ENCODE assay signal across 8 mouse cellular contexts in genomic region chr6:113046041-113046975, GRCm38 (mm10). TPM values are rescaled to one million over a fixed set of nuclear protein-coding genes. Genes with fewer than 3 reads are reported as not detected.
A peak's percentile ranks its signal among the peaks of the same experiment; 100 is the strongest.
DNase-seq lines count a peak whose midpoint lies in the region; ATAC-seq and TF ChIP-seq lines count a peak whose summit lies in the region.

Thumpd3 (plus strand) TSS chr6:113046225.

- peak; percentile 98 for DNase-seq in 3T3-L1 (ENCODE audit: low read depth, low spot score)
- peak; percentile 95 for DNase-seq in adrenal gland, postnatal 4 days (ENCODE audit: low spot score in 2 of 2)
- peak; percentile 98 for DNase-seq in embryonic facial prominence, embryonic 14.5 days (ENCODE audit: low spot score)
- peak; percentile 95 for DNase-seq in heart, adult 8-10 months (ENCODE audit: low spot score)
- DNase-seq in kidney, adult 9 months = peak; percentile 97
- peak; percentile 96 for DNase-seq in limb, embryonic 14.5 days (ENCODE audit: low spot score)
- DNase-seq in midbrain, postnatal 0 days (ENCODE audit: low spot score) = peak; percentile 98
- DNase-seq in spleen, postnatal 14 days (ENCODE audit: low spot score in 2 of 2) = peak; percentile 89 to 95

- peak within 1 kb of the TSS; percentile 98 for H3K4me2 ChIP-seq in embryonic facial prominence, embryonic 14.5 days (ENCODE audit: low read depth, low read length)
- H3K4me2 ChIP-seq in limb, embryonic 14.5 days (replicated peaks; ENCODE audit: low read depth, low read length, severe bottlenecking) = peak within 1 kb of the TSS; percentile 93
- peak within 1 kb of the TSS; percentile 95 for H3K4me2 ChIP-seq in midbrain, postnatal 0 days (ENCODE audit: low read depth, low read length, poor library complexity, severe bottlenecking)

- peak within 1 kb of the TSS; percentile 83 for H3K4me3 ChIP-seq in embryonic facial prominence, embryonic 14.5 days (ENCODE audit: low read depth, low read length)
- H3K4me3 ChIP-seq in limb, embryonic 14.5 days (replicated peaks; ENCODE audit: low read length) = peak within 1 kb of the TSS; percentile 79
- peak within 1 kb of the TSS; percentile 57 for H3K4me3 ChIP-seq in midbrain, postnatal 0 days (ENCODE audit: low read depth, low read length)

- H3K9me3 ChIP-seq in embryonic facial prominence, embryonic 14.5 days (ENCODE audit: control insufficient read depth, low read length) = no peaks in the 10 kb centered on the region
- H3K9me3 ChIP-seq in limb, embryonic 14.5 days (ENCODE audit: control insufficient read depth, low read length) = no peaks in the 10 kb centered on the region
- no peaks in the 10 kb centered on the region for H3K9me3 ChIP-seq in midbrain, postnatal 0 days (ENCODE audit: low read length)

- H3K4me1 ChIP-seq in embryonic facial prominence, embryonic 14.5 days (ENCODE audit: control insufficient read depth, insufficient read depth, low read length) = peaks cover 13% of the 10 kb centered on the region
- H3K4me1 ChIP-seq in limb, embryonic 14.5 days (ENCODE audit: control insufficient read depth, insufficient read depth, low read length) = peaks cover 7% of the 10 kb centered on the region
- peaks cover 3% of the 10 kb centered on the region; the same call in 1 of the 2 replicates for H3K4me1 ChIP-seq in midbrain, postnatal 0 days (ENCODE audit: insufficient read depth, low read length)

- no peaks in the 10 kb centered on the region for H3K27me3 ChIP-seq in embryonic facial prominence, embryonic 14.5 days (replicated peaks; ENCODE audit: control insufficient read depth, insufficient read depth, low read length)
- no peaks in the 10 kb centered on the region for H3K27me3 ChIP-seq in limb, embryonic 14.5 days (ENCODE audit: control insufficient read depth, insufficient read depth, low read length)
- no peaks in the 10 kb centered on the region for H3K27me3 ChIP-seq in midbrain, postnatal 0 days (ENCODE audit: insufficient read depth, low read length)

- peak; percentile 92; the same call in 1 of the 2 replicates for TF ChIP-seq POLR2A in limb, embryonic 14.5 days (IDR thresholded peaks at IDR 0.05; ENCODE audit: borderline replicate concordance, extremely low read depth, insufficient read depth, insufficient read length)

- peaks cover 25% of the 10 kb centered on the region for H3K36me3 ChIP-seq in embryonic facial prominence, embryonic 14.5 days (ENCODE audit: control insufficient read depth, insufficient read depth, low read length)
- peaks cover 22% of the 10 kb centered on the region for H3K36me3 ChIP-seq in limb, embryonic 14.5 days (ENCODE audit: control insufficient read depth, insufficient read depth, low read length)
- peaks cover 9% of the 10 kb centered on the region for H3K36me3 ChIP-seq in midbrain, postnatal 0 days (ENCODE audit: insufficient read depth, low read length)

- peak within 1 kb of the TSS; percentile 83 for H3K9ac ChIP-seq in embryonic facial prominence, embryonic 14.5 days (ENCODE audit: low read depth, low read length)
- H3K9ac ChIP-seq in limb, embryonic 14.5 days (ENCODE audit: low read depth, low read length, severe bottlenecking) = peak within 1 kb of the TSS; percentile 82
- H3K9ac ChIP-seq in midbrain, postnatal 0 days (replicated peaks; ENCODE audit: low read length, poor library complexity, severe bottlenecking) = peak within 1 kb of the TSS; percentile 81

- WGBS in embryonic facial prominence, embryonic 14.5 days = under 1% methylated on average over 48 of the region's 59 CpGs
- under 1% methylated on average over 50 of the region's 59 CpGs for WGBS in limb, embryonic 14.5 days
- WGBS in midbrain, postnatal 0 days = under 1% methylated on average over 59 of the region's 59 CpGs

- peak within 1 kb of the TSS; percentile 92 for H3K27ac ChIP-seq in embryonic facial prominence, embryonic 14.5 days (replicated peaks; ENCODE audit: low read depth, low read length)
- H3K27ac ChIP-seq in limb, embryonic 14.5 days (replicated peaks; ENCODE audit: low read depth, low read length) = peak within 1 kb of the TSS; percentile 85
- peak within 1 kb of the TSS; percentile 89 for H3K27ac ChIP-seq in midbrain, postnatal 0 days (ENCODE audit: low read depth, low read length)

- 0 out of 2 replicates have a peak, but pooled peaks have one; percentile 11 for TF ChIP-seq CTCF in midbrain, postnatal 0 days (IDR thresholded peaks at IDR 0.05)

- peak; percentile 100 for ATAC-seq in embryonic facial prominence, embryonic 14.5 days (ENCODE audit: low read depth)
- ATAC-seq in limb, embryonic 14.5 days (ENCODE audit: low FRiP score, low read depth) = peak; percentile 99
- peak; percentile 99 for ATAC-seq in midbrain, postnatal 0 days (ENCODE audit: low FRiP score)

RNA-seq across cellular contexts. Expression of gene Thumpd3, which starts in this region (rescaled TPM):
- 10 to 100 TPM; 39.6 to 43.4 TPM for total RNA-seq in adrenal gland, postnatal 4 days (2021)
- polyA plus RNA-seq in embryonic facial prominence, embryonic 14.5 days (2014; fragmentation: Nextera tagmentation; extraction: Ambion mirVana) = 36.1 and 38.9 TPM in 2 replicates
- total RNA-seq in heart, adult 8-10 months (2022) = 10 to 100 TPM; 20.1 to 24.8 (median 23.4) TPM
- 18.8 and 25.1 TPM in 2 replicates for polyA plus RNA-seq in limb, embryonic 14.5 days (2012; rRNA removed)
- polyA plus RNA-seq in limb, embryonic 14.5 days (2014; fragmentation: Nextera tagmentation; extraction: Ambion mirVana) = 36.7 and 38.7 TPM in 2 replicates
- total RNA-seq in midbrain, postnatal 0 days (2014; rRNA removed) = 33.7 and 49.2 TPM in 2 replicates
- 38.3 and 40.5 TPM in 2 replicates for polyA plus RNA-seq in midbrain, postnatal 0 days (2015; fragmentation: Nextera tagmentation; extraction: Ambion mirVana)

Comparison
In these comparisons a context has a peak if more than half of its experiments do, and no peak if none do; other contexts are left out.
1. Peak in every context shown above with its lines: DNase-seq, ATAC-seq, H3K4me3 ChIP-seq and H3K27ac ChIP-seq.